Mouse (Mus musculus): ENCODE data around the gene Pdcl2. TPM values are rescaled to one million over a fixed set of nuclear protein-coding genes. Genes with fewer than 3 reads are reported as not detected.

Gene Pdcl2
- 1 to 10 TPM in 1 of 2 experiments, not detected in 1; 1.6 TPM for polyA plus RNA-seq (2017; shearing (Covaris generic))

DNA sequence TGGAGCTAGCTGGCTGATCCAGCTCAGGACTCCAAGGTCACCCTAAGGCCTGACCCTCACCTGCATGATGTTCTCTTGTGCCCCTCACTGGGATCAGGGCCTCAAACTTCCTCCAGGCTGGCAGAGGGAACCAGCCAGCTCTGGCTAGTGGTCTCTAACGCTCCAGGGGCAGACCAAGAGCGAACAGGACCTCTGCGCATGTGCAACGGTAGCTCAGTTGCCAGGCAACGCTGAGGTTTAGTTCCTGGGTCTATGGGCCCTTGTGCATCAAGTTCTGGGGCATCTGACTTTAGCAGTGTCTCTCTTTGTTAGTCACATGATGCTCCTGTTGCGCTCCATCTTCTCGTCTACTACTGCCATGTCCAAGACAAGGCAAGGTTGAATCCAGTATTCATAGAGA is at the start of gene Pdcl2:
Pdcl2 (minus strand) TSS at position 204 of the 400 bp plus-strand sequence.

DNA sequence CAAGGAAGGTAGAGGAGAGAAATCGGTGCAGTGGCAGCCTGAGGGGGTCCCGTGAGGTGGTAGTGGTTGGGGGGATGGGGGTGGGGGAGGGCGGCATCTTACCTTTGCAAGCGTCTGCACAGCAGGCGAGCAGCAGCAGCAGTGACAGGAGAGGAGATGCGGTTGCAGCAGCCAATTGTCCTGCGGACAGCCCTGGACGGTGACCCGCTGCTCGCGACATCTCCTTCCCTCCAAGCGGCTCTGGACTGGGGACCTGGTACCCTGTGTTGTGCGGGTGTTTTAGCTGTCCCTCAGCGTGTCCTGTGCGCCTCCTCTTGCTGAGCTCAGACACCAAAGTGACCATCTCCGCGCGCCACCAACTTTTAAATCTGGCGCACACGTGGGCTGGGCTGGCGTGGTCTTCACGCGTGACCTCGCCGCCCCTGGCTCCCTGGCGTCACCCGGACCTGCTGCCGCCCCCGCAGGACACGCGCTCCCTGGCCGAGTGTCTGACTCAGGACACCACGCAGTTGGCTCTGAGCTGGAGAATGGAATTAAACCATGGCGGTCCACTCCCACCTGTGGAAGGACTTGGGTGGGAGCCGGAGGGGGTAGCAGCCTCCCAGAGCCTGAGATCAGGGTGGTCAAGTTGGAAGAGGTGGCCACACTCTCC is 32.6 kb upstream of the Pdcl2 start, which contains the start of gene Nmu:
Nmu (minus strand) TSS at position 336 of the 652 bp plus-strand sequence.

DNA sequence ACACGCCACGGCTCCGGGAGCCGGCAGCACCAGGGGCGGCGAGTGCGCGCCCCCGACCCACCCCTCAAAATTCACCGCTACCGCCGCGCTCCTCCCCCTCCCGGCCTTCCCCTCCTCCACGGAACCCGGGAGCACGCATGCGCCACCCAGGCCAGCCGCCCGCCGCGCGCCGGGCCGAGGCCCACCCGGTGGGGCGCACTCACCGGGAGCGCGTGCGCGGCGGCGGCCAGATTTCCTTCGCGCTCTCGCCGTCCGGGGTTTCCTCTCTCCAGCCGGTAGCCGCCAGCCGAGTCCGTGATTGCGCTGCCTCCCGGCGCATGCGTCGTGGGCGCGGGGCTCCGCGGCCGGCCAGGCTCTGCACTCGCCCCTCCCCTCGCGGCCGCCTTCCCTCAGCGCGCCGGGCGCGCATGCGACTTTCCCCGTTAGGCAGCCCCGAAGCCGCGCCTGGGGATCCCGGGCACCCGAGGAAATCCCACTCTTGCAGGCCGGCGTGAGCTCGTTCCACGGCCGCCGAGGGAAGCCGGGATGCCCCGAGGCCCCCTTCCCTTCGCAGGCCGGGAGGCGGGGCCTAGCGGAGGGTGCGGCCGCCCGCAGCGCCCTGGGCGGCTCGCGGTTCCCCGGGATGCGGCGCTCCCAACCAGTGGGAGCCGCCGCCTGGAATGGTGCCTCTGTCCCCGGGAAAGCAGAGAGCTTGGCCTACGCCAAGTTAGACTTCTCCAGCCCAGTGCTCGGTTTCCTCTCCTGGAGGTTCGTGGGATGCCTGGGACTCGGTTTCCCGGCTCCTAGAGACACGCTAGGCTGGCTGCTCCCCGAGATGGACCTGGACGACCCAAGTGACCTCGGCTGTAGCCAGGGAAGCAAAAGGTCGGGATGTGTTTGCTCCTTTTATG is 26.3 kb downstream of the Pdcl2 start, which contains the start of gene Clock:
Clock (minus strand) TSS at position 341 of the 890 bp plus-strand sequence.

Other genes starting within 250 kb of the Pdcl2 start
- 10 to 100 TPM; 52.6 to 75.0 TPM for gene Srd5a3, start 190.9 kb downstream of the Pdcl2 start, polyA plus RNA-seq (2017; shearing (Covaris generic))
- 10 to 100 TPM; 92.6 to 92.7 TPM for gene Tmem165, start 147.3 kb downstream of the Pdcl2 start, polyA plus RNA-seq (2017; shearing (Covaris generic))
- gene Clock, start 26.4 kb downstream of the Pdcl2 start, polyA plus RNA-seq (2017; shearing (Covaris generic)), result 10 to 100 TPM; 15.0 to 16.4 TPM
- gene Nmu, start 32.6 kb upstream of the Pdcl2 start, polyA plus RNA-seq (2017; shearing (Covaris generic)), result not detected
- under 1 TPM in 1 of 2 experiments, not detected in 1; 0.58 TPM for gene Gm7271, start 152.9 kb upstream of the Pdcl2 start, polyA plus RNA-seq (2017; shearing (Covaris generic))
- 10 to 100 TPM; 47.0 to 47.2 TPM for gene Exoc1, start 198.2 kb upstream of the Pdcl2 start, polyA plus RNA-seq (2017; shearing (Covaris generic))